Mouse (Mus musculus): ENCODE data around the gene Klhl2. TPM values are rescaled to one million over a fixed set of nuclear protein-coding genes. Genes with fewer than 3 reads are reported as not detected.

Klhl2 gene
- polyA plus RNA-seq, 1 experiment from 2014 or later: 20.2 TPM

GRCm38 (mm10) chr8:64797751-64798150, 52.1 kb downstream of the Klhl2 start:
- H3K9ac ChIP-seq (ENCODE audit: low read length): no peak overlapping the region
- ATAC-seq (ENCODE audit: insufficient read depth, low FRiP score, low TSS enrichment) (no peak), DNase-seq (ENCODE audit: low spot score) (no peak)
- no peaks in the 10 kb centered on the region for H3K36me3 ChIP-seq (ENCODE audit: control insufficient read depth, insufficient read depth, low read length)
- H3K4me3 ChIP-seq (ENCODE audit: low read depth, low read length): no peak overlapping the region
- no peak overlapping the region for H3K27ac ChIP-seq (ENCODE audit: low read depth, low read length)
- H3K4me2 ChIP-seq (ENCODE audit: low read depth): no peak overlapping the region
- no peaks in the 10 kb centered on the region for H3K9me3 ChIP-seq (ENCODE audit: control insufficient read depth, low read length)
- no peaks in the 10 kb centered on the region for H3K27me3 ChIP-seq (ENCODE audit: control insufficient read depth, insufficient read depth, low read length)
- H3K4me1 ChIP-seq (ENCODE audit: control insufficient read depth, insufficient read depth, low read length): no peaks in the 10 kb centered on the region
- WGBS: 90% methylated on average over 10 of the region's 10 CpGs

GRCm38 (mm10) chr8:64791250-64791881, 58.5 kb downstream of the Klhl2 start:
- Histone ChIP-seq H3K4me2 (ENCODE audit: low read depth) (no peak overlapping the region), H3K36me3 (ENCODE audit: control insufficient read depth, insufficient read depth, low read length) (no peaks in the 10 kb centered on the region), H3K4me3 (ENCODE audit: low read depth, low read length) (no peak overlapping the region), H3K27ac (ENCODE audit: low read depth, low read length) (no peak overlapping the region), H3K27me3 (ENCODE audit: control insufficient read depth, insufficient read depth, low read length) (no peaks in the 10 kb centered on the region), H3K4me1 (ENCODE audit: control insufficient read depth, insufficient read depth, low read length) (no peaks in the 10 kb centered on the region), H3K9ac (ENCODE audit: low read length) (no peak overlapping the region), H3K9me3 (ENCODE audit: control insufficient read depth, low read length) (no peaks in the 10 kb centered on the region)
- ATAC-seq (ENCODE audit: insufficient read depth, low FRiP score, low TSS enrichment) (no peak), DNase-seq (ENCODE audit: low spot score) (no peak)
- 84% methylated on average over 4 of the region's 4 CpGs for WGBS

DNA sequence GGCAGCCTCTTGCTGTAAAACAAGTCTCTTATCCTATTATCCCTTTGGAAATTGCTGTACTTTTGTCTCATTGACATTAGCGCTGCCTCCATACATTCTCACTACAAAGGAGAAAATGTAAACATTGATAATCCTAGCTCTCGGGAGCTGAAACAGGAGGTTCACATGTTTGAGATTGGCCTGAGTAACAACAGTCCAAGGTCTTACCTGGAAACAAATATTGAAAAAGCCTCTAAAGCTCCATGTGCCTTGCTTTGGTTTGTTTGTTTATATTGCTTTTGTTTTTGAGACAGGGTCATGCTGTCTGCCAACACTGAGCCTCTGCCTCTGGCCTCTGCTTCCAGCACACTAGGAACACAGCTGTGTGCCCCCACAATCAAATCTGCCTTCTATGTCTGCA, 59.4 kb downstream of the Klhl2 start:
- no peak overlapping the region for H3K4me3 ChIP-seq (ENCODE audit: low read depth, low read length)
- no peaks in the 10 kb centered on the region for H3K9me3 ChIP-seq (ENCODE audit: control insufficient read depth, low read length)
- H3K27me3 ChIP-seq (ENCODE audit: control insufficient read depth, insufficient read depth, low read length): no peaks in the 10 kb centered on the region
- no peak overlapping the region for H3K9ac ChIP-seq (ENCODE audit: low read length)
- no peak overlapping the region for H3K4me2 ChIP-seq (ENCODE audit: low read depth)
- WGBS: 84% methylated on average over 2 of the region's 2 CpGs
- no peaks in the 10 kb centered on the region for H3K36me3 ChIP-seq (ENCODE audit: control insufficient read depth, insufficient read depth, low read length)
- DNase-seq (ENCODE audit: low spot score) (no peak), ATAC-seq (ENCODE audit: insufficient read depth, low FRiP score, low TSS enrichment) (no peak)
- H3K27ac ChIP-seq (ENCODE audit: low read depth, low read length): no peak overlapping the region
- no peaks in the 10 kb centered on the region for H3K4me1 ChIP-seq (ENCODE audit: control insufficient read depth, insufficient read depth, low read length)

DNA sequence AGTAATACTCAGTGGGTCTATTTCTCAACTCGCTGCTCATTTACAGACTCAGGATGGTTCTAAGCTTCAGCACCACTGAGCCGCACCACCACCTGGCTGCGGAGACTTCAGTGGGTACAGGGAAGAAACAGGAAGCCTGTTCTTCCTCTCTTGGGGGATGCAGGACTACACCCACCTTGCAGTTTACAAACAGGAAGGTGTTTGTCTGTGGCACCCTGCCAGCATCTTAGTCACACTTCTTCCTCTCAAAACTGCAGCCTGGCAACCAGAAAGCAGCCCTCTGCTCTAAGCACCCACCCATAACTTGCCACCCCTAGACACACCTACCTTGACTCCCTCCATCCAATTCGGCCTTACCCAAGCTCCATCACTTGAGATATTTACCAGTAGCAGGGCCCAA, 61.1 kb downstream of the Klhl2 start:
- no peaks in the 10 kb centered on the region for H3K36me3 ChIP-seq (ENCODE audit: control insufficient read depth, insufficient read depth, low read length)
- no peak overlapping the region for H3K9ac ChIP-seq (ENCODE audit: low read length)
- 90% methylated on average over 4 of the region's 4 CpGs for WGBS
- no peak overlapping the region for H3K27ac ChIP-seq (ENCODE audit: low read depth, low read length)
- H3K9me3 ChIP-seq (ENCODE audit: control insufficient read depth, low read length): no peaks in the 10 kb centered on the region
- H3K4me2 ChIP-seq (ENCODE audit: low read depth): no peak overlapping the region
- DNase-seq (ENCODE audit: low spot score) (no peak), ATAC-seq (ENCODE audit: insufficient read depth, low FRiP score, low TSS enrichment) (no peak)
- no peaks in the 10 kb centered on the region for H3K4me1 ChIP-seq (ENCODE audit: control insufficient read depth, insufficient read depth, low read length)
- H3K4me3 ChIP-seq (ENCODE audit: low read depth, low read length): no peak overlapping the region
- no peaks in the 10 kb centered on the region for H3K27me3 ChIP-seq (ENCODE audit: control insufficient read depth, insufficient read depth, low read length)

- WGBS: 91% methylated on average over 2 of the region's 2 CpGs
- Histone ChIP-seq H3K4me2 (ENCODE audit: low read depth) (no peak overlapping the region), H3K4me3 (ENCODE audit: low read depth, low read length) (no peak overlapping the region), H3K9ac (ENCODE audit: low read length) (no peak overlapping the region), H3K4me1 (ENCODE audit: control insufficient read depth, insufficient read depth, low read length) (no peaks in the 10 kb centered on the region), H3K9me3 (ENCODE audit: control insufficient read depth, low read length) (no peaks in the 10 kb centered on the region), H3K36me3 (ENCODE audit: control insufficient read depth, insufficient read depth, low read length) (no peaks in the 10 kb centered on the region), H3K27ac (ENCODE audit: low read depth, low read length) (no peak overlapping the region), H3K27me3 (ENCODE audit: control insufficient read depth, insufficient read depth, low read length) (no peaks in the 10 kb centered on the region)
- ATAC-seq (ENCODE audit: insufficient read depth, low FRiP score, low TSS enrichment) (no peak), DNase-seq (ENCODE audit: low spot score) (no peak)
These were observed 63.0 kb downstream of the Klhl2 start for GRCm38 (mm10) chr8:64786801-64787200.

GRCm38 (mm10) chr8:64784235-64784634, 65.6 kb downstream of the Klhl2 start:
- WGBS: 87% methylated on average over 5 of the region's 5 CpGs

DNA sequence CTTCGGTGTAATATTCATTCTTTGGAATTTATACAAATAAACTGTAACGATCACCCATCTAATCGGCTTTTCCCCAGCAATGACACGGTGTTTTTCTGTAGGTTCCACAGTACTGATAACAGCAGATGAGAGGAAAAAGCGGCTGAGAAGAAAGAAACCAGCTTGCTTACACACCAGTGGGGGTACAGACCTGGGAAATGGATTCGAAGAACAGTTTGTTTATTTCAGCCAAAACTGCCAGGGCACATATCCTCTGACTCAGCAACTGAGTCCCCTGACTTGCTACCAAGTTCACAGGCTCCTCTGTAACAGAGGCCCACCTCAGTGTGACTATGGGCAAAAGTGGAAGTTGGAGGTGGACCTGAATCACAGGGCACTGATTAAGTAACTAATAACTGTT, 67.9 kb downstream of the Klhl2 start:
- Histone ChIP-seq H3K4me2 (ENCODE audit: low read depth) (no peak overlapping the region), H3K27me3 (ENCODE audit: control insufficient read depth, insufficient read depth, low read length) (no peaks in the 10 kb centered on the region), H3K9me3 (ENCODE audit: control insufficient read depth, low read length) (no peaks in the 10 kb centered on the region), H3K4me1 (ENCODE audit: control insufficient read depth, insufficient read depth, low read length) (no peaks in the 10 kb centered on the region), H3K27ac (ENCODE audit: low read depth, low read length) (no peak overlapping the region), H3K36me3 (ENCODE audit: control insufficient read depth, insufficient read depth, low read length) (no peaks in the 10 kb centered on the region), H3K9ac (ENCODE audit: low read length) (no peak overlapping the region), H3K4me3 (ENCODE audit: low read depth, low read length) (no peak overlapping the region)
- DNase-seq (ENCODE audit: low spot score): no peak
- no peak for ATAC-seq (ENCODE audit: insufficient read depth, low FRiP score, low TSS enrichment)
- 95% methylated on average over 6 of the region's 6 CpGs for WGBS

More at GRCm38 (mm10) chr8:64784235-64784634, 65.6 kb downstream of the Klhl2 start:
- Histone ChIP-seq H3K4me1 (ENCODE audit: control insufficient read depth, insufficient read depth, low read length) (no peaks in the 10 kb centered on the region), H3K4me3 (ENCODE audit: low read depth, low read length) (no peak overlapping the region), H3K36me3 (ENCODE audit: control insufficient read depth, insufficient read depth, low read length) (no peaks in the 10 kb centered on the region), H3K4me2 (ENCODE audit: low read depth) (no peak overlapping the region), H3K9me3 (ENCODE audit: control insufficient read depth, low read length) (no peaks in the 10 kb centered on the region), H3K9ac (ENCODE audit: low read length) (no peak overlapping the region), H3K27me3 (ENCODE audit: control insufficient read depth, insufficient read depth, low read length) (no peaks in the 10 kb centered on the region), H3K27ac (ENCODE audit: low read depth, low read length) (no peak overlapping the region)
- ATAC-seq (ENCODE audit: insufficient read depth, low FRiP score, low TSS enrichment) (no peak), DNase-seq (ENCODE audit: low spot score) (no peak)

- H3K4me3 ChIP-seq (ENCODE audit: low read depth, low read length): no peak overlapping the region
- WGBS: 63% methylated on average over 9 of the region's 9 CpGs
- ATAC-seq (ENCODE audit: insufficient read depth, low FRiP score, low TSS enrichment) (peak; percentile 41; the same call in 1 of the 2 replicates), DNase-seq (ENCODE audit: low spot score) (peak; percentile 14)
- H3K4me2 ChIP-seq (ENCODE audit: low read depth): no peak overlapping the region
- H3K9ac ChIP-seq (ENCODE audit: low read length): no peak overlapping the region
- no peaks in the 10 kb centered on the region for H3K27me3 ChIP-seq (ENCODE audit: control insufficient read depth, insufficient read depth, low read length)
- no peaks in the 10 kb centered on the region for H3K9me3 ChIP-seq (ENCODE audit: control insufficient read depth, low read length)
- no peaks in the 10 kb centered on the region for H3K4me1 ChIP-seq (ENCODE audit: control insufficient read depth, insufficient read depth, low read length)
- H3K27ac ChIP-seq (ENCODE audit: low read depth, low read length): no peak overlapping the region
- H3K36me3 ChIP-seq (ENCODE audit: control insufficient read depth, insufficient read depth, low read length): no peaks in the 10 kb centered on the region
These were observed 71.9 kb downstream of the Klhl2 start for GRCm38 (mm10) chr8:64777925-64778324.

- 97% methylated on average over 6 of the region's 6 CpGs for WGBS
- ATAC-seq (ENCODE audit: insufficient read depth, low FRiP score, low TSS enrichment): no peak
These were observed 75.7 kb downstream of the Klhl2 start for GRCm38 (mm10) chr8:64774136-64774535.

More at GRCm38 (mm10) chr8:64774136-64774535, 75.7 kb downstream of the Klhl2 start:
- H3K27me3 ChIP-seq (ENCODE audit: control insufficient read depth, insufficient read depth, low read length): no peaks in the 10 kb centered on the region
- no peak overlapping the region for H3K9ac ChIP-seq (ENCODE audit: low read length)
- H3K9me3 ChIP-seq (ENCODE audit: control insufficient read depth, low read length): no peaks in the 10 kb centered on the region
- H3K4me1 ChIP-seq (ENCODE audit: control insufficient read depth, insufficient read depth, low read length): no peaks in the 10 kb centered on the region
- DNase-seq (ENCODE audit: low spot score): no peak
- H3K4me3 ChIP-seq (ENCODE audit: low read depth, low read length): no peak overlapping the region
- no peak overlapping the region for H3K27ac ChIP-seq (ENCODE audit: low read depth, low read length)
- no peak overlapping the region for H3K4me2 ChIP-seq (ENCODE audit: low read depth)
- no peaks in the 10 kb centered on the region for H3K36me3 ChIP-seq (ENCODE audit: control insufficient read depth, insufficient read depth, low read length)

All from neural tube, embryonic 11.5 days (tissue).